Mouse (Mus musculus) liver, embryonic 14.5 days (tissue): ENCODE results near the gene Pdlim5. TPM values are rescaled to one million over a fixed set of nuclear protein-coding genes. Genes with fewer than 3 reads are reported as not detected.

ENCODE experiments used
- ATAC-seq: fragments of 200-750 bp; cut with Nextera tagmentation; 2 replicates; pipeline ENCODE4 v1.8.0; 2017; ENCODE audit warnings: moderate number of reproducible peaks, mild to moderate bottlenecking, moderate library complexity; ENCODE audit not compliant: insufficient read depth
- DNase-seq, 3 experiments: peaks; one replicate each; pipeline ENCODE4 v3.0.0-alpha.2; 2012 to 2013; ENCODE audit warnings: low read depth in 3 of 3, low spot score in 3 of 3
- H3K27ac ChIP-seq: fragments of 300-500 bp; sonication (generic); 2 replicates; pipeline ENCODE4 v1.5.1; 2014; ENCODE audit warnings: moderate library complexity, mild to moderate bottlenecking, control low read depth, inconsistent platforms
- H3K27me3 ChIP-seq: fragments of 300-500 bp; sonication (generic); 2 replicates; pipeline ENCODE4 v1.6.1; 2014; ENCODE audit warnings: mild to moderate bottlenecking, low read length, moderate library complexity; ENCODE audit not compliant: control insufficient read depth, insufficient read depth
- H3K36me3 ChIP-seq: fragments of 300-500 bp; sonication (generic); replicated peaks from 2 replicates; pipeline ENCODE4 v1.6.1; 2014; ENCODE audit warnings: low read depth; ENCODE audit not compliant: control insufficient read depth, insufficient read depth
- H3K4me1 ChIP-seq, 2 experiments: fragments of 200-500 bp in 1 of 2; fragments of 300-500 bp in 1 of 2; sonication (generic) in 1 of 2; replicated peaks; 2 replicates each; pipeline ENCODE4 v1.6.1; 2012 to 2014; ENCODE audit warnings: antibody characterized with exemption in 1 of 2, inconsistent platforms in 1 of 2, low read length in 1 of 2; ENCODE audit not compliant: control insufficient read depth in 2 of 2, insufficient read depth in 2 of 2
- H3K4me2 ChIP-seq: fragments of 300-500 bp; sonication (generic); 2 replicates; pipeline ENCODE4 v1.6.1; 2014; ENCODE audit warnings: low read depth, mild to moderate bottlenecking, control low read depth, moderate library complexity
- H3K4me3 ChIP-seq, 2 experiments: fragments of 200-500 bp in 1 of 2; fragments of 300-500 bp in 1 of 2; sonication (generic) in 1 of 2; 2 replicates each; pipeline ENCODE4 v1.5.1; 2012 to 2014; ENCODE audit warnings: low read depth in 2 of 2, low read length in 2 of 2, mild to moderate bottlenecking in 2 of 2, control low read depth in 1 of 2, inconsistent platforms in 1 of 2, moderate library complexity in 1 of 2; ENCODE audit not compliant: insufficient read depth in 1 of 2
- H3K9ac ChIP-seq: fragments of 300-500 bp; sonication (generic); replicated peaks from 2 replicates; pipeline ENCODE4 v1.6.1; 2014; ENCODE audit warnings: mild to moderate bottlenecking, control low read depth, moderate library complexity
- H3K9me3 ChIP-seq: fragments of 300-500 bp; sonication (generic); 2 replicates; pipeline ENCODE4 v1.6.1; 2016; ENCODE audit warnings: low read length, mixed read lengths; ENCODE audit not compliant: control insufficient read depth
- CTCF ChIP-seq: IDR thresholded peaks from 2 replicates; pipeline ENCODE4 v1.5.1; 2016; ENCODE audit warnings: antibody characterized with exemption, low read depth, control low read depth
- EP300 ChIP-seq: IDR thresholded peaks from 2 replicates; pipeline ENCODE4 v1.6.1; 2016; ENCODE audit warnings: antibody characterized with exemption, low read depth
- WGBS: fragments of 180-500 bp; shearing (Covaris S2); extraction: QIAGEN DNeasy Blood & Tissue Kit; methylation state at CpG from one replicate; pipeline ENCODE4 v1.1.7; 2014; ENCODE audit not compliant: insufficient replicate concordance; 5-methylcytosine and 5-hydroxymethylcytosine counted together
- polyA plus RNA-seq, 2 experiments: library from polyadenylated mRNA; depleted of rRNA in 1 of 2; stranded (reverse) in 1 of 2; unstranded in 1 of 2; fragments of >200 nt; fragmentation: Nextera tagmentation in 1 of 2; extraction: Ambion mirVana in 1 of 2; gene quantifications; 2 replicates each; pipeline versions ENCODE4 v1.2.1 to v1.2.3; 2012 to 2014

The Pdlim5 gene
- polyA plus RNA-seq, 2 experiments: 7.9 to 8.4 TPM

- no peak for ATAC-seq
- no peak for DNase-seq
- no peak overlapping the region for H3K27ac ChIP-seq
- no peaks in the 10 kb centered on the region for H3K9me3 ChIP-seq
- 43% methylated on average over 4 of the region's 4 CpGs for WGBS
- H3K27me3 ChIP-seq: no peaks in the 10 kb centered on the region
- H3K9ac ChIP-seq: no peak overlapping the region
- TF ChIP-seq CTCF: no peak
- TF ChIP-seq EP300: no peak
- no peak overlapping the region for H3K4me3 ChIP-seq
- no peak overlapping the region for H3K4me2 ChIP-seq
- 0 out of 4 replicates have a peak, but pooled peaks cover 0 to 2% of the 10 kb centered on the region in 2 experiments for H3K4me1 ChIP-seq
- H3K36me3 ChIP-seq: no peaks in the 10 kb centered on the region
Measured at GRCm38 (mm10) chr3:142434786-142435168, 39.3 kb upstream of the Pdlim5 start.

- TF ChIP-seq EP300: no peak
- TF ChIP-seq CTCF: no peak
- Histone ChIP-seq H3K4me3 (no peak overlapping the region), H3K27me3 (no peaks in the 10 kb centered on the region), H3K9ac (no peak overlapping the region), H3K36me3 (no peaks in the 10 kb centered on the region), H3K27ac (no peak overlapping the region), H3K4me1 (0 out of 4 replicates have a peak, but pooled peaks cover 0 to 2% of the 10 kb centered on the region in 2 experiments), H3K9me3 (no peaks in the 10 kb centered on the region), H3K4me2 (no peak overlapping the region)
- DNase-seq: no peak
- WGBS: 45% methylated on average over 7 of the region's 7 CpGs
- ATAC-seq: no peak
Measured at GRCm38 (mm10) chr3:142434127-142434785, 38.8 kb upstream of the Pdlim5 start.

GRCm38 (mm10) chr3:142431481-142431880 lies 36.0 kb upstream of the Pdlim5 start:
- Histone ChIP-seq H3K27ac (no peak overlapping the region), H3K36me3 (no peaks in the 10 kb centered on the region), H3K9ac (no peak overlapping the region), H3K9me3 (no peaks in the 10 kb centered on the region), H3K4me3 (no peak overlapping the region), H3K27me3 (no peaks in the 10 kb centered on the region), H3K4me2 (no peak overlapping the region), H3K4me1 (0 out of 4 replicates have a peak, but pooled peaks cover 0 to 2% of the 10 kb centered on the region in 2 experiments)
- DNase-seq: no peak
- 51% methylated on average over 3 of the region's 3 CpGs for WGBS
- ATAC-seq: no peak
- TF ChIP-seq EP300 (no peak), CTCF (no peak)

GRCm38 (mm10) chr3:142430048-142430447 lies 34.6 kb upstream of the Pdlim5 start:
- Histone ChIP-seq H3K27me3 (no peaks in the 10 kb centered on the region), H3K36me3 (no peaks in the 10 kb centered on the region), H3K4me1 (0 out of 4 replicates have a peak, but pooled peaks cover 0 to 2% of the 10 kb centered on the region in 2 experiments), H3K4me2 (no peak overlapping the region), H3K9ac (no peak overlapping the region), H3K4me3 (no peak overlapping the region), H3K27ac (no peak overlapping the region), H3K9me3 (no peaks in the 10 kb centered on the region)
- DNase-seq (no peak), ATAC-seq (no peak)
- WGBS: 24% methylated on average over 4 of the region's 4 CpGs
- no peak for TF ChIP-seq CTCF
- no peak for TF ChIP-seq EP300

- Histone ChIP-seq H3K27me3 (no peaks in the 10 kb centered on the region), H3K36me3 (no peaks in the 10 kb centered on the region), H3K4me1 (no peaks in the 10 kb centered on the region; a peak in 1 of 4 replicates), H3K4me2 (no peak overlapping the region), H3K9ac (no peak overlapping the region), H3K4me3 (no peak overlapping the region), H3K27ac (no peak overlapping the region), H3K9me3 (no peaks in the 10 kb centered on the region)
- no peak for TF ChIP-seq EP300
- TF ChIP-seq CTCF: no peak
- 44% methylated on average over 3 of the region's 3 CpGs for WGBS
- ATAC-seq: no peak
- DNase-seq: no peak
Measured at GRCm38 (mm10) chr3:142426806-142427205, 31.3 kb upstream of the Pdlim5 start.
